Mouse (Mus musculus) embryo, embryonic 11.5 days (tissue): ENCODE data around the gene Hsd17b2.

Experiments used
- DNase-seq: peaks from one replicate; pipeline ENCODE4 v3.0.0-alpha.2; 2012; ENCODE audit warnings: low read depth, low spot score

Gene Hsd17b2

GRCm38 (mm10) chr8:117772597-117772996 is 70.9 kb downstream of the Hsd17b2 start:
- DNase-seq: no peak

DNA sequence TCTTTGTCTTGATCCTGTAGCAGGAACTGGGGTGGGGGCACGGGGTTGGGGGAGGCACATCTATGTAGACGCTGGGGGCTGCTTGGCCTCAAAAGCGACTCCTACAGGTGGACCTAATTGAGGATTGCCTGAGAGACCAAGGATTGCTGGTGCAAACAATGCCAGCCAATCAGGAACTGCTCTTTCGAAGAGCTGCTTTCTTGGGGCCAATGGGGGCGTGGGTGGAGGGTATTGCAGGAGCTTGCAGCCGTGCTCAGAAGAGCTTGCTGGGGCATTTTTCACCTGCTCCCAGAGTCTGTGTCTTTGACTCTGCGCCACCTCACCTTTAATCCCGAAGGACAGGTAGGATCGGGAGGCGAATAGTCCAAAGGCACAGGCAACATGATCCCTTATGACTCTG is 73.9 kb downstream of the Hsd17b2 start:
- DNase-seq: no peak

DNA sequence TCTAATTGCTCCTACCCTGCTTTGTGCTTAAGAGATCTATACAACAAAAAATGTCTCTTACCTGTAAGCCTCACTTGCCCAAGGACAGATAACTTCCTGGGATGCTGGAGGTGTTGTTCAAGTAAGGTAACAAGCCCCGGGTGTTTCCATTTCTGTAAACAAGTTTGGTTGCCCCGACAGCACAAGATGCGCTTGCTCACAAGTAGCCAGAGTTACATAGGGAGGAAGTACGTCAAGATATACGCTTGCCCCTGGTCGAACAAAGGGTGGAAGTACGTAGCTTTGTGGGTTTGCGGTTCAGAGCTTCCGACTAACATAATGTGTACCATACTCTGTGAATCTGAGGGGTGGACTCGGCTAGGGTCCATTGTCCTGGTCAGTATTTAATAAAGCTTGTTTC is 74.4 kb downstream of the Hsd17b2 start:
- DNase-seq: no peak

DNA sequence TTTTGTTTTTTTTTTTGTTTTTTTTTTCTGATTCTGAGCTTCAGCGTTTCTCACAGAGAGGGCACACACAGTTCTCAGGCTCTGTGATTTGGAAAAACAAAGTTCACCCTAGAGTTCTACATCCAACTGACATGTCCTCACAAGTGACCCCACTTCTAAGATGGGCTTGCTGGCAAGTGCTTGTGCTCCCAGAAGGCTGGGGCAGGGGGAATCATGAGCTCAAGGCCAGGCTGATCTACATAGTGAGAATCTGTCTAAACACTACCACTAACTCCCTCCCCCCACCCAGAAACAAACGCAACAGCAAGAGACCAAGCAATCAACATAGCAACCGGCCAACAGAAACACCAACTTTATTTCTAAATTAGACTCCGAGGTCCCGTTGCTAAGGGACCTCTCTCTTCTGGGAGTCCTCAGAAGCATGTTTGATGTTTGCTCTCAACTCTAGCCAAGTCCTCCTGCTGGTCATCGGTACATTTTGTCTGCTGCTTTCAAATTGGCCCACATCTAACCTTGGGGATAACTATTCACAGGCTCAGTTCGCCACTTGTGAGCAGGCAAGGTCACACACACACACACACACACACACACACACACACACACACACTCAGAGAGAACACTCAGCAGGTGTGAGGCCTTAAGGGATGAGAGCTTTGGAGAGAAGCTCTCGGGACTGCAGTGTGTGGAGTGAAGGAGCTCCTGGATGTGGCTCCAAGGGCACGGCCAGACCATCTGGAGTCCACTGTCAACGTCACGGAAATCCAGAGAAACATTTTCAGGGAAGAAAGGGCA is 77.0 kb downstream of the Hsd17b2 start:
- no peak for DNase-seq

- DNase-seq: no peak
These were observed 77.6 kb downstream of the Hsd17b2 start for GRCm38 (mm10) chr8:117779344-117779743.

GRCm38 (mm10) chr8:117781375-117782129 is 79.8 kb downstream of the Hsd17b2 start:
- no peak for DNase-seq

GRCm38 (mm10) chr8:117783021-117783420 is 81.3 kb downstream of the Hsd17b2 start:
- no peak for DNase-seq

GRCm38 (mm10) chr8:117786428-117786827 is 84.7 kb downstream of the Hsd17b2 start:
- DNase-seq: no peak

DNA sequence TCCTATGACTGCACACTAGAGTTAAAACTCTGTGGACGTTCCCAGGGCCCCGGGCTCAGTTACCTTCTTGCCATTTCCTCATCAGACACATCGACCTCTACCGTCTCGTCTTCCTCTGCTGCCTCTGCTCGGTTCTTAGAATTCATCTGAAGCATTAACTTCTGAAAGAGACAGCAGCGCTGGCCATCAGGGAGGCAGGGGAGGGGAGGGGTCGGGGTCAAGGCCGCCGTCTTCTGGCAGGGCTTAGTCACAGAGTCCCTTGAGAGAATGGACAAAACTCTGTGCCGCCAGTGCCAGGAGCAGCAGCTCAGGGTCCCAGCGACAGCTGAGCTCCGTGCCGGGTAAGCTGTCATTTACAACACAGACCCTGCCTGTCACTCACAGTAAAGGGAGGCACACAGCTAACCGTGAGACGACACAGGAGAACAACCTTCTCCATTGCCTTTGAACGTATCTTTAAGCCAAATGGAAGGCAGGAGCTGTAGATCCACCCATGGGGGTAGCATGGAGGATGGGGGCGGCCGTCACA is 91.0 kb downstream of the Hsd17b2 start:
- no peak for DNase-seq

DNA sequence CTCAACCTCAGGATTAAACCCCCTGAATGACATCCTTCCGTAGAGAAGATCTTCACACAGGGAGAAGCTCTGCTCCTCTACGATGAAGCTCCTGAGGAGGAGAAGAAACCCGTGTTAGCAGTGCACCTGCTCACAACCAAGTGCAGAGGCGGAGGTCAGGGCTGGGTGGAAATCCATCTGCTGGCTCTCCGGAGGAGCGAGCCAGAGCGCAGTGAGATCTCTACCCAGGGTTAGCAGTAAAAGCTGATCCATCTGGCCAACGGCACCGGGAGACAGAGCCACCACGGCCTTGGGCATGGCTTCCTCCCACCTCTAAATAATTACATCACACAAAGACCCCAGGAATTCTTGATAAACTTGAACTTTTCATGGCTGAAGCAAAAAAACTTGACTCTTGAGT is 92.9 kb downstream of the Hsd17b2 start:
- no peak for DNase-seq

GRCm38 (mm10) chr8:117796464-117796863 is 94.8 kb downstream of the Hsd17b2 start:
- DNase-seq: no peak

DNA sequence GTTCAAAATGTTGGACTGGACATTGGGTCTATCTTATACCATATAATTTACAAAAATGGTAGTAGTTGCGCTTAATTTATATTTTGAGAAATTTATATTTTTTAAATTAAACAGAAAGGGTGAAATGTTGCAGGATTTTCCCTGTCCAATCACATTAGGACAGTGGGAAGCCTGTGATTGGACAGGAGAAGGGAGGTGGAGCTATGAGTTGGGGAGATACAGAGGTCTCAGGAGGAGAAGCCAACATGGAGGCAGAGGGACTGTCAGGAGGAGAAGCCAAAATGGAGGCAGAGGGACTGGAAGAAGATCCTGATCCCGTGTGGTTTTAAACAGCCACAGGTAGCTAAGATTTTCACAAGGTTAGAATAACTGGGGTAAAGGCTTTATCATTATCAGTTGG is 96.4 kb downstream of the Hsd17b2 start:
- no peak for DNase-seq

DNA sequence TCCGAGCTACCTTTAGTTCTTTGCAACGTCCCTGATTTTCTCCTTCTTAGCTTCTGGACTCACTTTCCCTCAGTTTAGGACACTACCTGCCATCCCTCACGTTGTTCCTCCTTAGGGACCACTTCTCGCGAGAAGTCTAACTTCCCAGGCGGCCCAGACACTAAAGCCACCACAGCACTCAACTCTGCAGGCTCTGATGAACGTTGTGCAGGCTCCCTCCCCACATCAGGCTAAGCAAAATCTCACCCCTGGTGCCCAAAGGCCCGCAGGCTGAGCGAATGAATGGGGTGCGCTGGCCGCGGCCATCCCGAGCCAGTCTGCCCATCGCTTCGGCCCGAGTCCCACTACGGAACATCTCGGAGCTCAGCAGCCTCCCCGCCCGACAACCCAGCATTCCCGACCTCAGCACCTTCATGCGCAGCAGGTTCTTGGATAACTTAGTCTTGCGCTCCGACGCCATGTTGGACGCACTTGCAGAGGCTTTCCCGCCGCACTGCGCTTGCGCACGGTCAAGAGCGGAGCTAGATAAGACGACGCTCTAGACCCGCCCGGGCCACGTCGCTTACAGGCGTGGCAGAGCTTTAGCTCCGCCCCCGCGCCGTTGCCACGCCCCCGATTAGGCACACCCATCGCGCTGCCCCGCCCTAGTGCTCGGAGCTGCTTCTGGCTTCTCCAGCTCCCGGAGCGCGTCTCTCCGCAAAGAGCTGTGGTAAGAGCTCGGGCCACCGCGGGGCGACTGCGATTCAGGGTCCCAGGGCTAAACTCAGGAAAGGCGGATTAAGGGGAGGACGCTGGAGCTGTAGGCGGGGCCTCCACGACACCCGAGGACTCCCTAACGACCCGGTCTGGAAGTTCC is 100.0 kb downstream of the Hsd17b2 start, which contains the start of gene Mphosph6:
TSS of gene Mphosph6 (minus strand) at position 501 of the 856 bp plus-strand sequence.
- peak; percentile 99 for DNase-seq

GRCm38 (mm10) chr8:117802299-117802689 is 100.6 kb downstream of the Hsd17b2 start:
- DNase-seq: peak; percentile 11

- DNase-seq: no peak
These were observed 103.7 kb downstream of the Hsd17b2 start for GRCm38 (mm10) chr8:117805419-117805818.
